Mouse (Mus musculus) 3T3-L1 (cell line): ENCODE measurements around the gene H2-T23.
"Not testable (repeated sequence)": the region's sequence is repeated elsewhere in the genome, so short reads cannot be mapped to it uniquely, and the experiment has no call there.

ENCODE experiments used
- DNase-seq: peaks from one replicate; pipeline ENCODE4 v3.0.0-alpha.2; 2015; ENCODE audit warnings: low read depth, low spot score

The H2-T23 gene

GRCm38 (mm10) chr17:36023710-36024654 is 8.7 kb downstream of the H2-T23 start:
- peak; percentile 69 for DNase-seq

GRCm38 (mm10) chr17:36022922-36023321 is 9.7 kb downstream of the H2-T23 start:
- DNase-seq = peak; percentile 1

- no peak for DNase-seq
Observed at GRCm38 (mm10) chr17:36022098-36022497, 10.6 kb downstream of the H2-T23 start.

- peak; percentile 1 for DNase-seq
Observed at GRCm38 (mm10) chr17:36021309-36021708, 11.3 kb downstream of the H2-T23 start.

- DNase-seq = peak; percentile 56
Observed at GRCm38 (mm10) chr17:36020191-36021073, 12.2 kb downstream of the H2-T23 start, which contains the start of gene H2-T24. Gene H2-T24 (minus strand): TSS chr17:36020560.

GRCm38 (mm10) chr17:36019519-36019918 is 13.1 kb downstream of the H2-T23 start:
- DNase-seq = no peak

- peak; percentile 0 for DNase-seq
Observed at GRCm38 (mm10) chr17:36018979-36019378, 13.7 kb downstream of the H2-T23 start.

- peak; percentile 1 for DNase-seq
Observed at GRCm38 (mm10) chr17:36017046-36017445, 15.6 kb downstream of the H2-T23 start.

GRCm38 (mm10) chr17:36014977-36015376 is 17.7 kb downstream of the H2-T23 start:
- DNase-seq = no peak

GRCm38 (mm10) chr17:36004409-36004808 is 28.2 kb downstream of the H2-T23 start:
- not testable (repeated sequence) for DNase-seq

- DNase-seq = no peak
Observed at GRCm38 (mm10) chr17:36003331-36003730, 29.3 kb downstream of the H2-T23 start.

GRCm38 (mm10) chr17:36001966-36002365 is 30.7 kb downstream of the H2-T23 start:
- peak; percentile 93 for DNase-seq

- peak; percentile 91 for DNase-seq
Observed at GRCm38 (mm10) chr17:36001121-36001897, 31.3 kb downstream of the H2-T23 start.

- DNase-seq = no peak
Observed at GRCm38 (mm10) chr17:36000349-36000748, 32.3 kb downstream of the H2-T23 start.

- no peak for DNase-seq
Observed at GRCm38 (mm10) chr17:35999356-35999755, 33.3 kb downstream of the H2-T23 start.

GRCm38 (mm10) chr17:35998545-35999305 is 33.9 kb downstream of the H2-T23 start:
- DNase-seq = no peak

GRCm38 (mm10) chr17:35997713-35998510 is 34.7 kb downstream of the H2-T23 start:
- peak; percentile 66 for DNase-seq

- DNase-seq = peak; percentile 100
Observed at GRCm38 (mm10) chr17:35996949-35997348, 35.7 kb downstream of the H2-T23 start.

- DNase-seq = peak; percentile 46
Observed at GRCm38 (mm10) chr17:35994879-35995240, 37.8 kb downstream of the H2-T23 start.
